Mouse (Mus musculus) E14TG2a.4 (cell line): ENCODE results near the gene Vgll4.

ENCODE experiments used
- CTCF ChIP-seq: conservative IDR thresholded peaks from 2 replicates; pipeline ENCODE4 v1.5.1; 2014; ENCODE audit warnings: low read length
- NANOG ChIP-seq: IDR thresholded peaks from 2 replicates; pipeline ENCODE4 v1.6.1; 2014; ENCODE audit warnings: borderline replicate concordance, low read length, mixed read lengths
- POU5F1 ChIP-seq: IDR thresholded peaks from 2 replicates; pipeline ENCODE4 v1.6.1; 2014; ENCODE audit warnings: low read length, borderline replicate concordance

DNA sequence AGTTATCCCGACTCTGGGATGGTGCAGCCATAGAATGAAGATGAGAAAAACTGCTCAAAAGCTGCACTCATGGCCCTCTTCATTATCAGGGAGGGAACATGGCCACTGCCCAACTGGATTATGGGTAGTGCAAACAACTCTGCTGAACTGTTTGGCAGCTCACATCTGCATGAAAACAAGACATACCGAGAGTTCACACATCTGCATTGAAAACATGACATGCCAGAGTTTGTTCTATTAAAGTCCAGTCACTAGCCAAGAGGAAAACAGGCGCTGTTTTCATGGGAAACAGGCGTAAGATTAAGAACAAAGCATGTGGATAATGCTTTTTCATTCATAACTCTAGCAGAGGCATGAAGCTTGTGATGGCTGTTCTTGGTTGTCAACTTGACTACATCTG is 56.7 kb downstream of the Vgll4 start:
- TF ChIP-seq CTCF (no peak), POU5F1 (no peak), NANOG (no peak)
